Comparison of ENCODE assay signal across 8 mouse cellular contexts in the genomic region with DNA sequence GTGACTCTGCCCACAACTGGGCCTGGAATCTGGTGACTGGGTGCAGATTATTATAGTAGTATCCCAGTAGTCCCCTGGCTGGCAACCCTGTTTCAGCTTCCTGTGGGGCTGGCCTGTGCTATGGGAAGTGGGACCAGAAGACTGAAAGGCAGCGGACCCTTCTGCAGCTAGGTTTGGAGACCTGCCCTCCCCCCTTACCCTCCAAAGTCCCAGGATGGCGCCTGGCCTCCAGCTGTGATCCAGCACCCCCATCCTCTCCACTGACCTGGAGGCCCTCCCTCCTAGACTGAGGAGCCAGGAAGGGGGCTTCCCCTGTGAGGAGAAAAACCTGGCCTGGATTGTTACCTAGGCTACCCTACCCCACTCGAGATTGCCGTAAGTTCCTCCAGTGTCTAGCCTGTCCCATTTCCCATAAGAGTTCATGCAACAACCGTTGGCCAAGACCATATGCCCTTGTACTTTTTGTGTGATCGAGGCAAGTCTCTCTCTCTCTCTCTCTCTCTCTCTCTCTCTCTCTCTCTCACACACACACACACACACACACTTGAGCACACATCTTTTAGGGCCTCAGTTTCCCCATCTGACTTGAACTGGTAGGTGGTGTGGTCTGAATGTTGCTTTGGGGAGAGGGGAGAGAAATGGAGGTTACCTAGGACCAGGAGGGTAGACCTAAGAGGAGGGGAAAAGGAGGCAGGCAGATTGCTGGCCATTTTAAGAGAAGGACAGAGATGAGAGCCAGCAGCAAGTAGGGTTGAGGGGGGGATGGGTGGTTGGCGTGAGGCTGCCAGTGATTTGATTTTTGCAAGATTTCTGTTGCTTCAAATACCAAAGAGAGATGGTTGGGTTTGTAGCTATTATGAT.
DNase-seq lines count a peak whose midpoint lies in the region; ATAC-seq lines count a peak whose summit lies in the region.

No protein-coding gene starts in this region.

- H3K4me2 ChIP-seq in forebrain, embryonic 15.5 days (replicated peaks), result no peak overlapping the region; the same call in 1 of the 2 replicates
- peak overlapping the region; percentile 38 for H3K4me2 ChIP-seq in liver, embryonic 12.5 days

- no peak overlapping the region for H3K9ac ChIP-seq in forebrain, embryonic 15.5 days (replicated peaks)
- no peak overlapping the region for H3K9ac ChIP-seq in liver, embryonic 12.5 days

- 20% methylated on average over 7 of the region's 7 CpGs for WGBS in forebrain, embryonic 15.5 days
- 18% methylated on average over 7 of the region's 7 CpGs for WGBS in liver, embryonic 12.5 days (ENCODE audit: insufficient replicate concordance)

- no peaks in the 10 kb centered on the region for H3K36me3 ChIP-seq in forebrain, embryonic 15.5 days
- H3K36me3 ChIP-seq in liver, embryonic 12.5 days, result no peaks in the 10 kb centered on the region

- intact Hi-C loops in heart, postnatal 14 days (cut with DNase I), result no loop called here

- peak; percentile 92 for DNase-seq in heart, adult 11 months
- DNase-seq in heart, postnatal 14 days, result no peak
- peak; percentile 43 for DNase-seq in ES-CJ7 (ENCODE audit: low read depth, low spot score)
- DNase-seq in adrenal gland, postnatal 36 days, result no peak

- H3K27me3 ChIP-seq in forebrain, embryonic 15.5 days, result no peaks in the 10 kb centered on the region
- H3K27me3 ChIP-seq in liver, embryonic 12.5 days (replicated peaks), result peaks cover 44% of the 10 kb centered on the region

- no peak overlapping the region for H3K27ac ChIP-seq in forebrain, embryonic 15.5 days (replicated peaks)
- peak overlapping the region; percentile 55 for H3K27ac ChIP-seq in liver, embryonic 12.5 days

- ATAC-seq in forebrain, embryonic 15.5 days (replicated peaks), result 0 out of 2 replicates have a peak, but pooled peaks have one; percentile 46
- ATAC-seq in liver, embryonic 12.5 days, result 0 out of 2 replicates have a peak, but pooled peaks have one; percentile 28
- no peak for ATAC-seq in CD4-positive, CD25-positive, alpha-beta regulatory T cell, adult 4 months
- ATAC-seq in megakaryocyte-erythroid progenitor cell, adult 5-6 weeks (replicated peaks; ENCODE audit: low FRiP score, low TSS enrichment, poor library complexity, severe bottlenecking), result no peak

- no peaks in the 10 kb centered on the region for H3K9me3 ChIP-seq in forebrain, embryonic 15.5 days
- no peaks in the 10 kb centered on the region for H3K9me3 ChIP-seq in liver, embryonic 12.5 days (replicated peaks)

- H3K4me1 ChIP-seq in forebrain, embryonic 15.5 days, result peaks cover 57% of the 10 kb centered on the region
- H3K4me1 ChIP-seq in liver, embryonic 12.5 days, result peaks cover 72% of the 10 kb centered on the region

- no peak overlapping the region for H3K4me3 ChIP-seq in forebrain, embryonic 15.5 days
- no peak overlapping the region for H3K4me3 ChIP-seq in liver, embryonic 12.5 days

Comparison
In these comparisons a context has a peak if more than half of its experiments do, and no peak if none do; other contexts are left out.
1. DNase-seq: peak in heart, adult 11 months (single experiment) and ES-CJ7 (single experiment); none in heart, postnatal 14 days (0 of 2) and adrenal gland, postnatal 36 days (0 of 2).
2. ATAC-seq: peak in forebrain, embryonic 15.5 days (single experiment) and liver, embryonic 12.5 days (single experiment); none in CD4-positive, CD25-positive, alpha-beta regulatory T cell, adult 4 months (single experiment) and megakaryocyte-erythroid progenitor cell, adult 5-6 weeks (single experiment).